Mouse (Mus musculus) CH12.LX (cell line): Measurements from ENCODE around the gene Fbxl15. TPM values are rescaled to one million over a fixed set of nuclear protein-coding genes. Genes with fewer than 3 reads are reported as not detected.

ENCODE experiments used
- DNase-seq: peaks from one replicate; pipeline ENCODE4 v3.0.0-alpha.2; 2013; ENCODE audit errors: extremely low read depth
- H3K27ac ChIP-seq: 2 replicates; pipeline ENCODE4 v1.5.1; 2012; ENCODE audit warnings: low read depth, mild to moderate bottlenecking, control low read depth, moderate library complexity; ENCODE audit not compliant: insufficient read depth
- H3K27me3 ChIP-seq: replicated peaks from 2 replicates; pipeline ENCODE3; 2012; ENCODE audit warnings: inconsistent platforms
- H3K36me3 ChIP-seq, 2 experiments: replicated peaks in 1 of 2; 2 replicates each; pipeline versions ENCODE3 to v1.6.1; 2012; ENCODE audit warnings: inconsistent platforms in 1 of 2, low read length in 1 of 2, mild to moderate bottlenecking in 1 of 2, mixed read lengths in 1 of 2, moderate library complexity in 1 of 2; ENCODE audit not compliant: control insufficient read depth in 1 of 2, insufficient read depth in 1 of 2
- H3K4me1 ChIP-seq, 2 experiments: 2 replicates each; pipeline ENCODE4 v1.6.1; 2012; ENCODE audit warnings: inconsistent platforms in 1 of 2, moderate library complexity in 1 of 2; ENCODE audit not compliant: insufficient read depth in 2 of 2, control insufficient read depth in 1 of 2
- H3K4me2 ChIP-seq: 2 replicates; pipeline ENCODE4 v1.6.1; 2012; ENCODE audit warnings: low read depth, mild to moderate bottlenecking, control low read depth; ENCODE audit not compliant: poor library complexity, insufficient read depth, severe bottlenecking
- H3K4me3 ChIP-seq, 3 experiments: fragments of 150-350 bp in 1 of 3; sonication (generic) in 1 of 3; replicated peaks in 1 of 3; 2 replicates each; pipeline versions ENCODE3 to v1.5.1; 2011 to 2012; ENCODE audit warnings: low read depth in 2 of 3, low read length in 2 of 3, mild to moderate bottlenecking in 2 of 3, moderate library complexity in 2 of 3, control low read depth in 1 of 3, improper control_type of control experiment in 1 of 3, inconsistent platforms in 1 of 3, mixed read lengths in 1 of 3; ENCODE audit not compliant: poor library complexity in 1 of 3
- H3K79me2 ChIP-seq: replicated peaks from 2 replicates; pipeline ENCODE4 v1.6.1; 2012; ENCODE audit warnings: mild to moderate bottlenecking, moderate library complexity; ENCODE audit not compliant: control insufficient read depth, poor library complexity, insufficient read depth, severe bottlenecking; ENCODE audit errors: extremely low read depth
- H3K9ac ChIP-seq: 2 replicates; pipeline ENCODE4 v1.6.1; 2012; ENCODE audit warnings: low read depth, mild to moderate bottlenecking, control low read depth, moderate library complexity; ENCODE audit not compliant: insufficient read depth
- H3K9me3 ChIP-seq: replicated peaks from 2 replicates; pipeline ENCODE3; 2012; ENCODE audit warnings: low read length, inconsistent platforms, mixed read lengths
- BHLHE40 ChIP-seq: IDR thresholded peaks from 2 replicates; pipeline ENCODE4 v1.6.1; 2011; ENCODE audit warnings: mild to moderate bottlenecking, low read depth, low read length, improper control_type of control experiment
- CTCF ChIP-seq, 2 experiments: IDR thresholded peaks in 1 of 2; conservative IDR thresholded peaks in 1 of 2; 2 replicates each; pipeline ENCODE4 v1.5.1; 2011 to 2012; ENCODE audit warnings: low read depth in 2 of 2, low read length in 2 of 2, improper control_type of control experiment in 1 of 2, inconsistent platforms in 1 of 2, mild to moderate bottlenecking in 1 of 2, moderate library complexity in 1 of 2
- E2F4 ChIP-seq: IDR thresholded peaks from 2 replicates; pipeline ENCODE4 v1.6.1; 2011; ENCODE audit warnings: low read depth, low read length, improper control_type of control experiment; ENCODE audit not compliant: insufficient replicate concordance
- EP300 ChIP-seq: IDR thresholded peaks from 2 replicates; pipeline ENCODE4 v1.6.1; 2011; ENCODE audit warnings: low read length, improper control_type of control experiment
- JUND ChIP-seq: conservative IDR thresholded peaks from 2 replicates; pipeline ENCODE4 v1.6.1; 2011; ENCODE audit warnings: low read depth, low read length, improper control_type of control experiment
- KAT2A ChIP-seq: IDR thresholded peaks from 2 replicates; pipeline ENCODE4 v1.6.1; 2012; ENCODE audit warnings: low read length, improper control_type of control experiment, inconsistent platforms; ENCODE audit not compliant: insufficient replicate concordance
- MAX ChIP-seq: IDR thresholded peaks from 2 replicates; pipeline ENCODE4 v1.6.1; 2011; ENCODE audit warnings: low read length, improper control_type of control experiment
- MXI1 ChIP-seq: IDR thresholded peaks from 2 replicates; pipeline ENCODE4 v1.6.1; 2011; ENCODE audit warnings: mild to moderate bottlenecking, low read depth, low read length, improper control_type of control experiment
- MYC ChIP-seq: IDR thresholded peaks from 2 replicates; pipeline ENCODE4 v1.6.1; 2011; ENCODE audit warnings: low read depth, mild to moderate bottlenecking, improper control_type of control experiment, low read length
- POLR2AphosphoS2 ChIP-seq: IDR thresholded peaks from 2 replicates; pipeline ENCODE4 v1.6.1; 2011; ENCODE audit warnings: low read depth, low read length, improper control_type of control experiment
- SMC3 ChIP-seq: IDR thresholded peaks from 2 replicates; pipeline ENCODE4 v1.6.1; 2011; ENCODE audit warnings: low read depth, low read length, improper control_type of control experiment
- TBP ChIP-seq: conservative IDR thresholded peaks from 2 replicates; pipeline ENCODE4 v1.6.1; 2011; ENCODE audit warnings: low read depth, low read length, improper control_type of control experiment
- TCF12 ChIP-seq: IDR thresholded peaks from 2 replicates; pipeline ENCODE4 v1.6.1; 2014; ENCODE audit warnings: low read depth, mild to moderate bottlenecking, inconsistent platforms, low read length, improper control_type of control experiment
- USF1 ChIP-seq: IDR thresholded peaks from 2 replicates; pipeline ENCODE4 v1.6.1; 2014; ENCODE audit warnings: low read depth, mild to moderate bottlenecking, inconsistent platforms, low read length, improper control_type of control experiment
- USF2 ChIP-seq: conservative IDR thresholded peaks from 2 replicates; pipeline ENCODE4 v1.6.1; 2011; ENCODE audit warnings: low read depth, low read length, improper control_type of control experiment
- dilution Hi-C: fragments of 300-500 bp; cut with MboI; formaldehyde crosslinking; loops from 2 replicates; pipeline ENCODE4 v1.14.3; 2020; ENCODE audit warnings: low sequenced_read_pairs; ENCODE audit not compliant: extremely low pct_unique_long_range_greater_than_20kb, extremely low pct_ligation_motif_present
- in situ Hi-C: fragments of 300-500 bp; cut with MboI; formaldehyde crosslinking; loops from 3 replicates; pipeline ENCODE4 v1.14.3; 2019; ENCODE audit warnings: low sequenced_read_pairs, low pct_ligation_motif_present, low pct_unique_long_range_greater_than_20kb, mixed read lengths
- polyA plus RNA-seq: library from polyadenylated mRNA; unstranded; fragments of >175 nt; gene quantifications from 2 replicates; pipeline ENCODE4 v1.2.1, GENCODE M21; 2012; ENCODE audit warnings: low read depth; ENCODE audit not compliant: insufficient read length
- total RNA-seq, 2 experiments: library from RNA; depleted of rRNA; stranded (reverse); fragments of 300-350 nt in 1 of 2; fragments of >200 nt in 1 of 2; gene quantifications; 2 replicates each; pipeline ENCODE4 v1.2.3; 2012 to 2014

Fbxl15 gene
- total and polyA plus RNA-seq, 3 experiments: 7.6 to 9.9 (median 9.4) TPM

DNA sequence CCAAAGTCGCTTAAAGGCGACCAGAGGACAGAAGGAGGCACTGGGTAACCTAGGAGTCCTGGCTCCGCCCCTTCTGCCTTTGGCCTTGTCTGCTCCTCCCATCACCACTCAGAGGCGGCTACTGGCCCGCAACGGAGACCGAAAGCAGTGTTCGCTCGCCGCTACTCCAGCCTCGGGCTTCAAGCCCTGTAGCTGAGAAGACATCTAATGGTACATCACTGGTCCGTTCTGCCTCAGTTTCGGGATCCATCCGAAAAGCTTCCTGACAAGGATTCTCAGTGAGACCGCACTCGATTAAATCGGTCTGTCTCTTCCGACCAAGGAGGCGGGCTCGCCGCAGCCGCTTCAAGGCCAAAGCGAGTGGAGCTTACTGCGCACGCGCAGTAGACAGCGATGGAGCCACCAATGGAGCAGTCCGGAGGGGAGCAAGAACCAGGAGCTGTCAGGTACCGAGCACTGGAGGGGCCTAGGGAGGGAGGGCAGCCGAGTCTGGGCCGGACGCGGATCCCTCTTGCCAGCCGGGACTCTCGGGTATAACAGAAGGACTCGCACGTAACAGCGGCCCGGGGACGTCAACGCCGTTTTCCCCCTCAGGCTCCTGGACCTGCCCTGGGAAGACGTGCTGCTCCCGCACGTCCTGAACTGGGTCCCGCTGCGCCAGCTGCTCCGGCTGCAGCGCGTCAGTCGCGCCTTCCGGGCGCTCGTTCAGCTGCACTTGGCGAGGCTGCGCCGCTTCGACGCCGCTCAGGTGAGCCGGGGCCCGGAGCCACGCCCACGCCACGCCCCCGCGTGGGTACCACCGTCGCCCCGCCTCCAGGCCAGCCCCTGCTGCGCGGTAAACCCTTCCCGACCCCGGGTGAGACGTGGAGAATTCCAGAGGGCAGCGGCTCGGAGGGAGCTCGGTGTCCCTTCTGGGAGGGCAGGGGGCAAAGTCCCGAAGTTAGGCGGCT lies at the start of gene Fbxl15 (continued):
- no peak; the same call in 1 of the 2 replicates for TF ChIP-seq SMC3

DNA sequence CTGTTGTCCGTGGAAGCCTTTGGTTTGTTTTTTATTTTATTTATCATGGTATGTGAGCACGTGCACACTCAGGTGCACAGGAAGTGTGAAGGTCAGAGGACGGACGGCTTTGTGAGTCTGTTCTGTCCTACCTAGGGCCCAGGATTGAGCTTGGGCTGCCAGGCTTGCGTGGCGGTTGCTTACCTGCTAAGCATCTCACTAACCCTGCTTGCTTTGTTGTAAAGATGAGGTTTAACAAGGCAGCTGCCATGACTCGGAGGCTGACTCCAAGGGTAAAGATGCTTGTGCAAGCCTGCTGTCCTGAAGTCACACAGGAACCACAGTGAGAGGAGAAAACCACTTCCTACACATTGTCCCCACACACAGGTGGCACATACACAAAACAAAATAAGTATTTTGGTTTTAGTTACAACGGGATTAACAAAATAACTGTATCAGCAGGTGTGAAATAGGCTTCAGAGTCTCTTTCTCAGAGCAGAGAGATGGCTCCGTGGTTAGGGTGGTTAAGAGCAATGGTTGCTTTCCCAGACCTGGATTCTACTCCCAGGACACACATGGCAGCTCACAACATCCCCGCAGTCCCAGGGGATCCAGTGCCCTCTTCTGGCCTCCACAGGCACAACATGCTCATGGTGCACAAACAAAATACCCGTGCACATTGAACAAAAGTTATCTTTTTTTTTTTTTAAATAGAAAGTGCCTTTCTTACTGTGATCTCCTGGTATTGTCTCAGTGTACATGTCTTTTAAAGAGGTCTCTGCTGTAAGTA lies 45.7 kb upstream of the Fbxl15 start:
- DNase-seq: no peak
- H3K36me3 ChIP-seq: peaks cover 69 to 87% of the 10 kb centered on the region in 2 experiments
- dilution Hi-C loops: no loop called here
- no peaks in the 10 kb centered on the region for H3K9me3 ChIP-seq
- H3K9ac ChIP-seq: no peak overlapping the region
- TF ChIP-seq SMC3: 0 out of 2 replicates have a peak, but pooled peaks have one; percentile 3
- TF ChIP-seq KAT2A: no peak
- TF ChIP-seq, all 38 proteins: peak for 1
- Histone ChIP-seq H3K27me3 (no peaks in the 10 kb centered on the region), H3K4me2 (no peak overlapping the region), H3K79me2 (no peaks in the 10 kb centered on the region), H3K4me1 (0 out of 4 replicates have a peak, but pooled peaks cover 0 to 3% of the 10 kb centered on the region in 2 experiments), H3K27ac (no peak overlapping the region), H3K4me3 (no peak overlapping the region)
- in situ Hi-C loops: no loop called here

DNA sequence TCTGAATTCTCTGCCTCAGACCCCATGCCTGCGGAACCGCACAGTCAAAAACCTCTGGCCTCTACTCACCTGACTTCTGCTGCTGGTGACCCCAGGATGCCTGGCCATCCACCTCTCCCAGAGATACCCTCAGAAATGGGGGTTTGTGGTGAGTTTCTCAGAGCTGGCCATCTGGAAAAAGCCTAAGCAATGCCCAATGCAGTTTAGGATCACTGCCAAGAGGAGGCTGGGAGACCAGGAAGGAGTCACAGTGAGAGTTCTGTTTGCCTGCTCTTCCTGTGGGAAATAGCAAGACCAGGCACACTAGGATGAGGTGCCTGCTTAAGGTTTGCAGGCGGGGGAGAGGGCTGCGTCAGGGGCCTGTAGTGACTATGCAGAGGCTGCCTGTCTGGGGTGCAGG lies 43.3 kb upstream of the Fbxl15 start:
- H3K4me2 ChIP-seq: no peak overlapping the region
- in situ Hi-C loops: no loop called here
- H3K27me3 ChIP-seq: no peaks in the 10 kb centered on the region
- peaks cover 0 to 12% of the 10 kb centered on the region in 2 experiments; a peak in 1 of 4 replicates for H3K4me1 ChIP-seq
- no peak overlapping the region for H3K27ac ChIP-seq
- no peak for TF ChIP-seq KAT2A
- H3K79me2 ChIP-seq: no peaks in the 10 kb centered on the region
- H3K4me3 ChIP-seq: no peak overlapping the region
- H3K9ac ChIP-seq: no peak overlapping the region
- dilution Hi-C loops: no loop called here
- peaks cover 59 to 75% of the 10 kb centered on the region in 2 experiments for H3K36me3 ChIP-seq
- DNase-seq: no peak
- H3K9me3 ChIP-seq: no peaks in the 10 kb centered on the region

DNA sequence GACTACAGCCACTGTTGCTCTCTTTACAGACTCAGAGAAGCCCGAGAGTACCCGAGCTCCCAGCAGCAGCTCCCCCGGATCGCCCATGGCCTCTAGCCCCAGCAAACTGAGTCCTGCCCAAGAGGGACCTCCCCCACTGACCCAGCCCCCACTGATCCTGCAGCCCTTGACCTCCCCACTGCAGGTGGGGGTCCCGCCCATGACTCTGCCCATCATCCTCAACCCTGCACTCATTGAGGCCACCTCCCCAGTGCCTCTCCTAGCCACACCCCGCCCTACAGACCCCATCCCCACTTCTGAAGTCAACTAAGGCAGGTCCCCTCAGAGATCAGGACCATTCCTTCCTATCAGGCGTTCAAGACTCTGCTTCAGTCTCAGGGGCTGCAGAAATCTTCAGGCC lies 42.4 kb upstream of the Fbxl15 start:
- DNase-seq: no peak
- dilution Hi-C loops (no loop called here), in situ Hi-C loops (no loop called here)
- Histone ChIP-seq H3K4me3 (no peak overlapping the region), H3K79me2 (no peaks in the 10 kb centered on the region), H3K36me3 (peaks cover 50 to 66% of the 10 kb centered on the region in 2 experiments), H3K9ac (no peak overlapping the region), H3K27me3 (no peaks in the 10 kb centered on the region), H3K9me3 (no peaks in the 10 kb centered on the region), H3K4me2 (no peak overlapping the region), H3K4me1 (peaks cover 0 to 12% of the 10 kb centered on the region in 2 experiments; a peak in 1 of 4 replicates), H3K27ac (no peak overlapping the region)
- TF ChIP-seq CTCF (conservative IDR thresholded peaks at IDR 0.05 in 1 of 2, IDR thresholded peaks at IDR 0.05 in 1 of 2; ENCODE audit: low read depth in 2 of 2, low read length in 2 of 2) (no peak), MXI1 (no peak), EP300 (no peak), MYC (no peak), TCF12 (no peak), POLR2AphosphoS2 (no peak), BHLHE40 (no peak), USF2 (no peak), USF1 (no peak), KAT2A (no peak), E2F4 (no peak), JUND (no peak), TBP (no peak), MAX (no peak)
